Mouse (Mus musculus) induced T-regulatory cell, adult 2 months (primary cell): ENCODE data around the gene Ccdc96.

Experiments
- DNase-seq: peaks from one replicate; pipeline ENCODE4 v3.0.0-alpha.2; 2012; ENCODE audit warnings: low read depth

The Ccdc96 gene

GRCm38 (mm10) chr5:36472876-36473655 lies 11.3 kb upstream of the Ccdc96 start:
- DNase-seq, result no peak

GRCm38 (mm10) chr5:36474283-36474682 lies 10.1 kb upstream of the Ccdc96 start:
- peak; percentile 88 for DNase-seq

GRCm38 (mm10) chr5:36477486-36477885 lies 6.9 kb upstream of the Ccdc96 start:
- no peak for DNase-seq

GRCm38 (mm10) chr5:36478540-36479420 lies 5.6 kb upstream of the Ccdc96 start:
- DNase-seq, result no peak

- no peak for DNase-seq
Measured at GRCm38 (mm10) chr5:36479735-36480134, 4.7 kb upstream of the Ccdc96 start.

- DNase-seq, result no peak
Measured at GRCm38 (mm10) chr5:36480398-36480797, 4.0 kb upstream of the Ccdc96 start.

- DNase-seq, result peak; percentile 31
Measured at GRCm38 (mm10) chr5:36481114-36481513, 3.3 kb upstream of the Ccdc96 start.

- DNase-seq, result peak; percentile 34
Measured at GRCm38 (mm10) chr5:36483203-36484101, 936 bp upstream of the Ccdc96 start.

- peak; percentile 46 for DNase-seq
Measured at GRCm38 (mm10) chr5:36485306-36485705, 918 bp downstream of the Ccdc96 start.

GRCm38 (mm10) chr5:36489225-36489624 lies 4.8 kb downstream of the Ccdc96 start:
- peak; percentile 41 for DNase-seq

- DNase-seq, result no peak
Measured at GRCm38 (mm10) chr5:36493919-36494318, 9.5 kb downstream of the Ccdc96 start.

- no peak for DNase-seq
Measured at GRCm38 (mm10) chr5:36494709-36495108, 10.3 kb downstream of the Ccdc96 start.

- no peak for DNase-seq
Measured at GRCm38 (mm10) chr5:36505235-36505634, 20.8 kb downstream of the Ccdc96 start.

- no peak for DNase-seq
Measured at GRCm38 (mm10) chr5:36505643-36506042, 21.3 kb downstream of the Ccdc96 start.

GRCm38 (mm10) chr5:36508351-36508750 lies 24.0 kb downstream of the Ccdc96 start:
- DNase-seq, result no peak

GRCm38 (mm10) chr5:36510956-36511355 lies 26.6 kb downstream of the Ccdc96 start:
- no peak for DNase-seq

GRCm38 (mm10) chr5:36515126-36515525 lies 30.7 kb downstream of the Ccdc96 start:
- DNase-seq, result no peak

GRCm38 (mm10) chr5:36515558-36515957 lies 31.2 kb downstream of the Ccdc96 start:
- no peak for DNase-seq

GRCm38 (mm10) chr5:36517596-36517995 lies 33.2 kb downstream of the Ccdc96 start:
- no peak for DNase-seq

- no peak for DNase-seq
Measured at GRCm38 (mm10) chr5:36519751-36520150, 35.4 kb downstream of the Ccdc96 start.

GRCm38 (mm10) chr5:36522782-36523181 lies 38.4 kb downstream of the Ccdc96 start:
- DNase-seq, result no peak

GRCm38 (mm10) chr5:36523219-36523703 lies 38.9 kb downstream of the Ccdc96 start:
- no peak for DNase-seq
